Mouse (Mus musculus): ENCODE measurements around the gene Ptgfrn.

GRCm38 (mm10) chr3:101013536-101013935 is 96.5 kb downstream of the Ptgfrn start:
- TF ChIP-seq CTCF (IDR thresholded peaks at IDR 0.05; ENCODE audit: low read depth) (no peak), EP300 (IDR thresholded peaks at IDR 0.05; ENCODE audit: low read depth) (no peak)

Data from heart, postnatal 0 days (tissue).